20 mouse cellular contexts compared by ENCODE assay signal in the genomic region with DNA sequence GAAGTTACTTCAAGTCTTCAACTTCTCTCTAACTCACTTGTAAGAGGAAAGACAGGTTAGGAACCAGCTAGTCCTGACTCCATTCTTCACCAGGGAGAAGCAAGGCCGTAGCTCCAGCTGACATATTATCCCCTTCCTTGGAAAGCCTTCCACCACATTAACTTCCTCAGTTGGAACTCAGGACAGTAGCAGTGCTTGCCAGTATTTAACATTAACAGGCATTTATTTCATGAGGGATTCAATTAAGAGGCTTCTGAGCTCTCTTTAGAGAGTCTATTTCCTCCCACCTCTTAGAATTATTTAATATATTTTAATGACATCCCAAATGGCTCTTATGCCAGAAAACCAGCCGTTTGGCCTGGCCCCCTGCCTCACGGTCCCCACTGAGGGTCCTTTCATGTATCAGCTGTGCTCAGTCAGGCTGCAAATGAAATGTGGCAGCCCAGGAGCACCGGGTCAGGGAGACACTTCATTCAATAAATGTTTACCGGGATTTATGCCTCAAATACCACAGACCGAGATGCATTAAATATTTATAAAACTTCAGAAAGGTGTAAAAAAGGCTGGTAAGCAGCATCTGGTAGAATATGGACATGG.
DNase-seq lines count a peak whose midpoint lies in the region; ATAC-seq and TF ChIP-seq lines count a peak whose summit lies in the region.
"Had no signal": no experiment of that assay in that cellular context is flagged by ENCODE, and none has a peak within 500 bp of the region (broad histone marks: within the 10 kb centered on the region; RNA-seq: fewer than 3 reads in every experiment).

No protein-coding gene starts in this region.

- no peak overlapping the region for H3K9ac ChIP-seq in neural tube, embryonic 11.5 days (ENCODE audit: low read length)
- no peak overlapping the region for H3K9ac ChIP-seq in midbrain, postnatal 0 days (replicated peaks; ENCODE audit: low read length, poor library complexity, severe bottlenecking)
- H3K9ac ChIP-seq: embryonic facial prominence, embryonic 13.5 days; heart, embryonic 13.5 days; limb, embryonic 15.5 days had no signal

- H3K27me3 ChIP-seq in neural tube, embryonic 11.5 days (ENCODE audit: control insufficient read depth, insufficient read depth, low read length): no peaks in the 10 kb centered on the region
- no peaks in the 10 kb centered on the region for H3K27me3 ChIP-seq in midbrain, postnatal 0 days (ENCODE audit: insufficient read depth, low read length)
- H3K27me3 ChIP-seq: embryonic facial prominence, embryonic 13.5 days; heart, embryonic 13.5 days; limb, embryonic 15.5 days had no signal

- ATAC-seq in neural tube, embryonic 11.5 days (ENCODE audit: insufficient read depth, low FRiP score, low TSS enrichment): peak; percentile 80; the same call in 1 of the 2 replicates
- no peak for ATAC-seq in midbrain, postnatal 0 days (ENCODE audit: low FRiP score)

- no peaks in the 10 kb centered on the region for H3K9me3 ChIP-seq in neural tube, embryonic 11.5 days (ENCODE audit: control insufficient read depth, low read length)
- no peaks in the 10 kb centered on the region for H3K9me3 ChIP-seq in midbrain, postnatal 0 days (ENCODE audit: low read length)
- H3K9me3 ChIP-seq: embryonic facial prominence, embryonic 13.5 days; forebrain, embryonic 10.5 days; heart, embryonic 13.5 days; limb, embryonic 15.5 days had no signal

- DNase-seq in cerebellum, postnatal 14 days: peak; percentile 70 to 83
- no peak for DNase-seq in cerebellum, adult 18-20 months
- DNase-seq in neural tube, embryonic 11.5 days (ENCODE audit: low spot score): peak; percentile 47
- DNase-seq in neural tube, embryonic 10.5 days (ENCODE audit: extremely low spot score, low spot score): no peak
- DNase-seq in midbrain, postnatal 0 days (ENCODE audit: low spot score): peak; percentile 32
- DNase-seq in spleen, postnatal 14 days (ENCODE audit: low spot score in 2 of 2): no peak
- DNase-seq in right cerebral cortex, postnatal 10 days (ENCODE audit: low spot score in 2 of 2): no peak
- DNase-seq in adrenal gland, postnatal 10 days: no peak
- DNase-seq: adrenal gland, adult 2 months; cerebellum, adult 11 months; kidney, adult 9 months; kidney, postnatal 36 days; layer of hippocampus, adult 9-11 months; lung, postnatal 10 days; thymus, postnatal 25 days had no signal

- no peaks in the 10 kb centered on the region for H3K36me3 ChIP-seq in neural tube, embryonic 11.5 days (ENCODE audit: control insufficient read depth, insufficient read depth, low read length)
- no peaks in the 10 kb centered on the region for H3K36me3 ChIP-seq in midbrain, postnatal 0 days (ENCODE audit: insufficient read depth, low read length)
- H3K36me3 ChIP-seq: embryonic facial prominence, embryonic 13.5 days; forebrain, embryonic 10.5 days; heart, embryonic 13.5 days; limb, embryonic 15.5 days had no signal

- WGBS in neural tube, embryonic 11.5 days: 34% methylated on average over 6 of the region's 6 CpGs
- WGBS in midbrain, postnatal 0 days: 17% methylated on average over 6 of the region's 6 CpGs

- H3K4me1 ChIP-seq in neural tube, embryonic 11.5 days (ENCODE audit: control insufficient read depth, insufficient read depth, low read length): peaks cover 5% of the 10 kb centered on the region
- H3K4me1 ChIP-seq in midbrain, postnatal 0 days (ENCODE audit: insufficient read depth, low read length): no peaks in the 10 kb centered on the region; the same call in 1 of the 2 replicates
- H3K4me1 ChIP-seq: embryonic facial prominence, embryonic 13.5 days; heart, embryonic 13.5 days had no signal

- no peak overlapping the region for H3K4me2 ChIP-seq in neural tube, embryonic 11.5 days (ENCODE audit: low read depth)
- no peak overlapping the region for H3K4me2 ChIP-seq in midbrain, postnatal 0 days (ENCODE audit: low read depth, low read length, poor library complexity, severe bottlenecking)
- H3K4me2 ChIP-seq: embryonic facial prominence, embryonic 13.5 days; heart, embryonic 13.5 days; limb, embryonic 15.5 days had no signal

- TF ChIP-seq CTCF in midbrain, postnatal 0 days (IDR thresholded peaks at IDR 0.05): no peak

- no peak overlapping the region for H3K27ac ChIP-seq in neural tube, embryonic 11.5 days (ENCODE audit: low read depth, low read length)
- no peak overlapping the region for H3K27ac ChIP-seq in midbrain, postnatal 0 days (ENCODE audit: low read depth, low read length)
- H3K27ac ChIP-seq: embryonic facial prominence, embryonic 13.5 days; forebrain, embryonic 10.5 days; heart, embryonic 13.5 days; limb, embryonic 15.5 days had no signal

- no peak overlapping the region for H3K4me3 ChIP-seq in neural tube, embryonic 11.5 days (ENCODE audit: low read depth, low read length)
- no peak overlapping the region for H3K4me3 ChIP-seq in midbrain, postnatal 0 days (ENCODE audit: low read depth, low read length)
- H3K4me3 ChIP-seq: embryonic facial prominence, embryonic 13.5 days; forebrain, embryonic 10.5 days; heart, embryonic 13.5 days; limb, embryonic 15.5 days; myocyte had no signal

Comparison
In these comparisons a context has a peak if more than half of its experiments do, and no peak if none do; other contexts are left out.
1. DNase-seq: peak in cerebellum, postnatal 14 days (2 of 2), neural tube, embryonic 11.5 days (single experiment) and midbrain, postnatal 0 days (single experiment); none in cerebellum, adult 18-20 months (0 of 2), neural tube, embryonic 10.5 days (single experiment), spleen, postnatal 14 days (0 of 2), right cerebral cortex, postnatal 10 days (0 of 2) and adrenal gland, postnatal 10 days (single experiment).